Mouse (Mus musculus): ENCODE results near the gene Echs1.

- no peak for TF ChIP-seq CTCF (IDR thresholded peaks at IDR 0.05; ENCODE audit: borderline replicate concordance, control insufficient read depth, extremely low read depth, insufficient read depth, low read length, poor library complexity)
- TF ChIP-seq POLR2A (IDR thresholded peaks at IDR 0.05; ENCODE audit: control insufficient read depth, extremely low read depth, insufficient read depth, low read length, poor library complexity), result no peak
These were observed 37.1 kb upstream of the Echs1 start for GRCm38 (mm10) chr7:140153383-140153782.
